Mouse (Mus musculus): ENCODE measurements at regions not wholly inside any gene's neighbourhood (a gene's known extent, or its start where the extent isn't known, plus 50 kb on each side); places are given as distances from the start of the nearest gene placed in this dataset.

GRCm38 (mm10) chr10:96863230-96863629, 246.4 kb downstream of the Btg1 start:
- DNase-seq: no peak

GRCm38 (mm10) chr10:96866468-96866867, 249.7 kb downstream of the Btg1 start:
- DNase-seq: no peak

GRCm38 (mm10) chr10:96871559-96872160, 254.9 kb downstream of the Btg1 start:
- DNase-seq: no peak

GRCm38 (mm10) chr10:96874646-96875045, 257.8 kb downstream of the Btg1 start:
- DNase-seq: no peak

- DNase-seq: no peak
Observed at GRCm38 (mm10) chr10:96875676-96876075, 258.9 kb downstream of the Btg1 start.

- no peak for DNase-seq
Observed at GRCm38 (mm10) chr10:96879425-96879824, 262.6 kb downstream of the Btg1 start.

GRCm38 (mm10) chr10:96880771-96881170, 264.0 kb downstream of the Btg1 start:
- DNase-seq: peak in 1 of 2 experiments; percentile 4

GRCm38 (mm10) chr10:96881212-96881611, 264.4 kb downstream of the Btg1 start:
- no peak for DNase-seq

GRCm38 (mm10) chr10:96881660-96882059, 264.9 kb downstream of the Btg1 start:
- no peak for DNase-seq

- DNase-seq: no peak
Observed at GRCm38 (mm10) chr10:96901150-96901549, 284.3 kb downstream of the Btg1 start.

- no peak for DNase-seq
Observed at GRCm38 (mm10) chr10:96905098-96905809, 288.4 kb downstream of the Btg1 start.

- no peak for DNase-seq
Observed at GRCm38 (mm10) chr10:96909661-96910315, 293.0 kb downstream of the Btg1 start.

GRCm38 (mm10) chr10:96921181-96921580, 304.4 kb downstream of the Btg1 start:
- DNase-seq: no peak

GRCm38 (mm10) chr10:96924266-96924672, 307.5 kb downstream of the Btg1 start:
- DNase-seq: no peak

GRCm38 (mm10) chr10:96924722-96925121, 307.9 kb downstream of the Btg1 start:
- DNase-seq: no peak

GRCm38 (mm10) chr10:96925771-96926170, 309.0 kb downstream of the Btg1 start:
- DNase-seq: no peak

- DNase-seq: peak; percentile 70 to 83
Observed at GRCm38 (mm10) chr10:96934661-96935060, 317.9 kb downstream of the Btg1 start.

- DNase-seq: no peak
Observed at GRCm38 (mm10) chr10:96940887-96941518, 324.2 kb downstream of the Btg1 start.

GRCm38 (mm10) chr10:96944229-96944628, 327.4 kb downstream of the Btg1 start:
- no peak for DNase-seq

- no peak for DNase-seq
Observed at GRCm38 (mm10) chr10:96947971-96948370, 331.2 kb downstream of the Btg1 start.

- no peak for DNase-seq
Observed at GRCm38 (mm10) chr10:96948871-96949270, 332.1 kb downstream of the Btg1 start.

GRCm38 (mm10) chr10:96955036-96955775, 338.4 kb downstream of the Btg1 start:
- DNase-seq: no peak
